Mouse (Mus musculus) bone marrow, adult 2 months (tissue): Measurements from ENCODE around the gene Zbtb45.

ENCODE experiments used
- CTCF ChIP-seq: fragments of 200-500 bp; IDR thresholded peaks from 2 replicates; pipeline ENCODE4 v1.5.1; 2011; ENCODE audit warnings: low read length, control low read depth; ENCODE audit not compliant: control insufficient read depth, insufficient read depth
- POLR2A ChIP-seq: fragments of 200-500 bp; IDR thresholded peaks from 2 replicates; pipeline ENCODE4 v1.6.1; 2011; ENCODE audit warnings: low read depth, mild to moderate bottlenecking, control low read depth, low read length, borderline replicate concordance; ENCODE audit not compliant: control insufficient read depth

GRCm38 (mm10) chr7:12987409-12988189 is 22.2 kb downstream of the Zbtb45 start:
- TF ChIP-seq CTCF = no peak
- no peak for TF ChIP-seq POLR2A
